Mouse (Mus musculus): Measurements from ENCODE around the gene Camsap2.

- no peak for TF ChIP-seq CTCF (IDR thresholded peaks at IDR 0.05; ENCODE audit: low read depth)
- no peak for TF ChIP-seq EP300 (optimal IDR thresholded peaks at IDR 0.05)
These were observed 85.8 kb downstream of the Camsap2 start for GRCm38 (mm10) chr1:136259893-136260634.
